Mouse (Mus musculus) heart, postnatal 0 days (tissue): ENCODE measurements around the gene Oas3.

Experiments
- CTCF ChIP-seq: IDR thresholded peaks from 2 replicates; pipeline ENCODE4 v1.5.1; 2016; ENCODE audit warnings: antibody characterized with exemption, control low read depth, low read depth
- EP300 ChIP-seq: IDR thresholded peaks from 2 replicates; pipeline ENCODE4 v1.6.1; 2016; ENCODE audit warnings: antibody characterized with exemption, low read depth

DNA sequence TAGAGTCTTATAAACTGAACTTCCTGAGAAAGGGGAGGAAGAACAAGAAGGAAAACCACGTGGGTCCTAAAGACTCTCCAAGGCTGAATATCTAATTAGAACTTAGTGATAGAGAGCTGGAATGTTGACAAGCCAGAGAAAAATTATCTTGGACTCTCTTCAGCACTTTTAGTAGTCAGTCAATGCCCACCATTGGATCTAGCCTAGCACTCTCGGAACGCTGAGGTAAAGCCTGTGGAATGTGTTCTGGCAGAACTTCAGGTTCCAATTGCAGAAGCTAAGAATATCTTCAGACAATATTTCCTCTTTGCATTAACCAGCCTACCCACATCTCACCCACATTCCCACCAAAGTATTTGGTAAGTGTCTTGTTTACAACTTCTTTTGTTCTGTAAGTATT lies 2.5 kb upstream of the Oas3 start:
- TF ChIP-seq CTCF (no peak), EP300 (peak; percentile 65)
